Mouse (Mus musculus) kidney, postnatal 14 days (tissue): ENCODE results near the gene Ccdc171.
"Not testable (repeated sequence)": the region's sequence is repeated elsewhere in the genome, so short reads cannot be mapped to it uniquely, and the experiment has no call there.

Experiments
- DNase-seq: peaks from one replicate; pipeline ENCODE4 v3.0.0; 2022; ENCODE audit warnings: mixed read lengths

The Ccdc171 gene

GRCm38 (mm10) chr4:83524843-83525689, at the start of gene Ccdc171:
TSS of gene Ccdc171 (plus strand) at chr4:83525545.
- DNase-seq = peak; percentile 98

- no peak for DNase-seq
Observed at GRCm38 (mm10) chr4:83485250-83485649, 40.1 kb upstream of the Ccdc171 start.

- peak; percentile 86 for DNase-seq
Observed at GRCm38 (mm10) chr4:83485735-83486116, 39.6 kb upstream of the Ccdc171 start.

- DNase-seq = peak; percentile 87
Observed at GRCm38 (mm10) chr4:83486117-83486901, 39.0 kb upstream of the Ccdc171 start, which contains the start of gene Psip1. TSS of gene Psip1 (minus strand) at chr4:83486459.

- DNase-seq = no peak
Observed at GRCm38 (mm10) chr4:83489121-83489520, 36.2 kb upstream of the Ccdc171 start.

GRCm38 (mm10) chr4:83493112-83493511, 32.2 kb upstream of the Ccdc171 start:
- DNase-seq = no peak

GRCm38 (mm10) chr4:83497013-83497412, 28.3 kb upstream of the Ccdc171 start:
- not testable (repeated sequence) for DNase-seq

GRCm38 (mm10) chr4:83500154-83501036, 24.9 kb upstream of the Ccdc171 start:
- no peak for DNase-seq

GRCm38 (mm10) chr4:83501037-83501430, 24.3 kb upstream of the Ccdc171 start:
- DNase-seq = no peak

- no peak for DNase-seq
Observed at GRCm38 (mm10) chr4:83509600-83509999, 15.7 kb upstream of the Ccdc171 start.

- DNase-seq = no peak
Observed at GRCm38 (mm10) chr4:83511083-83511482, 14.3 kb upstream of the Ccdc171 start.

GRCm38 (mm10) chr4:83512217-83512616, 13.1 kb upstream of the Ccdc171 start:
- DNase-seq = no peak

GRCm38 (mm10) chr4:83512644-83513043, 12.7 kb upstream of the Ccdc171 start:
- DNase-seq = no peak

GRCm38 (mm10) chr4:83514183-83514582, 11.2 kb upstream of the Ccdc171 start:
- no peak for DNase-seq

GRCm38 (mm10) chr4:83514976-83515669, 10.2 kb upstream of the Ccdc171 start:
- no peak for DNase-seq

GRCm38 (mm10) chr4:83516144-83516543, 9.2 kb upstream of the Ccdc171 start:
- DNase-seq = not testable (repeated sequence)

- DNase-seq = no peak
Observed at GRCm38 (mm10) chr4:83519148-83519547, 6.2 kb upstream of the Ccdc171 start.

GRCm38 (mm10) chr4:83519807-83520206, 5.5 kb upstream of the Ccdc171 start:
- DNase-seq = no peak

GRCm38 (mm10) chr4:83520308-83520707, 5.0 kb upstream of the Ccdc171 start:
- DNase-seq = no peak

- no peak for DNase-seq
Observed at GRCm38 (mm10) chr4:83522066-83522465, 3.3 kb upstream of the Ccdc171 start.

- DNase-seq = no peak
Observed at GRCm38 (mm10) chr4:83524456-83524842, 896 bp upstream of the Ccdc171 start.

- no peak for DNase-seq
Observed at GRCm38 (mm10) chr4:83525690-83526055, 328 bp downstream of the Ccdc171 start.
